Mouse (Mus musculus) intestine, embryonic 16.5 days (tissue): ENCODE data around the gene Msmp. TPM values are rescaled to one million over a fixed set of nuclear protein-coding genes. Genes with fewer than 3 reads are reported as not detected.

Experiments
- ATAC-seq: fragments of 200-750 bp; cut with Nextera tagmentation; 2 replicates; pipeline ENCODE4 v1.8.0; 2017; ENCODE audit warnings: moderate TSS enrichment, moderate library complexity
- H3K27ac ChIP-seq: fragments of 300-500 bp; sonication (generic); 2 replicates; pipeline ENCODE4 v1.5.1; 2014; ENCODE audit warnings: mild to moderate bottlenecking, low read length
- H3K27me3 ChIP-seq: fragments of 300-500 bp; sonication (generic); replicated peaks from 2 replicates; pipeline ENCODE4 v1.6.1; 2014; ENCODE audit warnings: low read length, control low read depth, mixed read lengths; ENCODE audit not compliant: control insufficient read depth, insufficient read depth
- H3K36me3 ChIP-seq: fragments of 300-500 bp; sonication (generic); 2 replicates; pipeline ENCODE4 v1.6.1; 2014; ENCODE audit warnings: low read length, control low read depth; ENCODE audit not compliant: control insufficient read depth, insufficient read depth
- H3K4me1 ChIP-seq: fragments of 300-500 bp; sonication (generic); 2 replicates; pipeline ENCODE4 v1.6.1; 2014; ENCODE audit warnings: low read length, control low read depth, mixed read lengths; ENCODE audit not compliant: control insufficient read depth, insufficient read depth
- H3K4me2 ChIP-seq: fragments of 300-500 bp; sonication (generic); 2 replicates; pipeline ENCODE4 v1.6.1; 2014; ENCODE audit warnings: low read depth, low read length, control low read depth
- H3K4me3 ChIP-seq: fragments of 300-500 bp; sonication (generic); 2 replicates; pipeline ENCODE4 v1.5.1; 2014; ENCODE audit warnings: mild to moderate bottlenecking, low read length
- H3K9ac ChIP-seq: fragments of 300-500 bp; sonication (generic); 2 replicates; pipeline ENCODE4 v1.6.1; 2014; ENCODE audit warnings: low read depth, low read length
- H3K9me3 ChIP-seq: fragments of 300-500 bp; sonication (generic); 2 replicates; pipeline ENCODE4 v1.6.1; 2016; ENCODE audit warnings: low read length, control low read depth; ENCODE audit not compliant: control insufficient read depth
- WGBS: fragments of 180-500 bp; shearing (Covaris S2); extraction: QIAGEN DNeasy Blood & Tissue Kit; methylation state at CpG from one replicate; pipeline ENCODE4 v1.1.7; 2014; 5-methylcytosine and 5-hydroxymethylcytosine counted together
- microRNA-seq: library from miRNA; unstranded; fragments of <30 nt; microRNA quantifications from one replicate; pipeline ENCODE4, GENCODE M21; 2016
- polyA plus RNA-seq: library from polyadenylated mRNA; unstranded; fragments of >200 nt; fragmentation: Nextera tagmentation; extraction: Ambion mirVana; gene quantifications from 2 replicates; pipeline ENCODE4 v1.2.1, GENCODE M21; 2015

Gene Msmp
- polyA plus RNA-seq, 1 experiment from 2014 or later: 1.0 TPM

DNA sequence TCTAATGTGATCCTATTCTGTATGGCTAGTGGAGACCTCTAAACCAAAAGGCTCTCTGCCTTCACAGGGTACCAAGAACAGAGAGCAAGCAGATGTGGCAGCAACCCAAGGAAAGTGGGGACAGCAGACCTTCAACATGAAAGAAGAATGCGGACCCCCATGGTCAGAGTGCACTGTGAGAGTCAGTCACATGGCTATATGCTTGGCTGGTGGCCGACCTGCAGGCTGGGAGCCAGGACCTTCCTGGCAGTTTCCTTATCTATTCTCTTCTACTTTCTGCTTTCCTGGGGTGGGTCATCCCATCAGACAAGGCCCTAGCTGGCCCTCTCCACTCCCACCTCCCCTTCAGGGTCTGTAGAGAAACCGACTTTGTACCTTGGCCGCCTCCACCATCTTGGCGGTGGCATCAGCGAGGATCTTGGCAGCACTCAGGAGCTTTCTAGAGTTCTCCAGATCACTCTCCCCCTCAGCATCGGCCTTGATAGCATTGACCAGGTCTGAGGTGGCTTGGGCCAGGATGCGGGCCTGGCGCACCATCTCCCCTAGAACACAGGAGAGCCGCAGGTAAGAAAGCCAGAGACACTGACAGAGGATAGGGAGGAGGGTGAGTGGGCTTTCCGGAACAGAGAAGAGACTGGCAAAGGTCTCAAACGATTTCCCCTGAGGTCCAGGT is 37.8 kb downstream of the Msmp start:
- no peak for ATAC-seq
- Histone ChIP-seq H3K4me3 (no peak overlapping the region), H3K4me1 (no peaks in the 10 kb centered on the region), H3K27ac (no peak overlapping the region), H3K9ac (no peak overlapping the region), H3K4me2 (no peak overlapping the region), H3K27me3 (no peaks in the 10 kb centered on the region), H3K36me3 (peaks cover 71% of the 10 kb centered on the region), H3K9me3 (no peaks in the 10 kb centered on the region)
- WGBS: 93% methylated on average over 12 of the region's 12 CpGs

- Histone ChIP-seq H3K9ac (no peak overlapping the region), H3K36me3 (peaks cover 70% of the 10 kb centered on the region), H3K27ac (no peak overlapping the region), H3K9me3 (no peaks in the 10 kb centered on the region), H3K27me3 (no peaks in the 10 kb centered on the region), H3K4me2 (no peak overlapping the region), H3K4me3 (no peak overlapping the region), H3K4me1 (no peaks in the 10 kb centered on the region)
- no peak for ATAC-seq
- WGBS: 79% methylated on average over 3 of the region's 3 CpGs
Measured at GRCm38 (mm10) chr4:43542044-43542443, 42.2 kb downstream of the Msmp start.

GRCm38 (mm10) chr4:43536031-43536430 is 48.3 kb downstream of the Msmp start:
- Histone ChIP-seq H3K4me2 (no peak overlapping the region), H3K4me1 (no peaks in the 10 kb centered on the region), H3K27ac (no peak overlapping the region), H3K36me3 (peaks cover 57% of the 10 kb centered on the region), H3K4me3 (no peak overlapping the region), H3K27me3 (no peaks in the 10 kb centered on the region), H3K9ac (no peak overlapping the region), H3K9me3 (no peaks in the 10 kb centered on the region)
- WGBS: 94% methylated on average over 9 of the region's 9 CpGs
- ATAC-seq: no peak

GRCm38 (mm10) chr4:43535628-43536027 is 48.7 kb downstream of the Msmp start:
- H3K9ac ChIP-seq: no peak overlapping the region
- peaks cover 57% of the 10 kb centered on the region for H3K36me3 ChIP-seq
- ATAC-seq: no peak
- H3K9me3 ChIP-seq: no peaks in the 10 kb centered on the region
- H3K27me3 ChIP-seq: no peaks in the 10 kb centered on the region
- WGBS: 91% methylated on average over 8 of the region's 8 CpGs
- no peaks in the 10 kb centered on the region for H3K4me1 ChIP-seq
- no peak overlapping the region for H3K4me2 ChIP-seq
- no peak overlapping the region for H3K27ac ChIP-seq
- H3K4me3 ChIP-seq: no peak overlapping the region

GRCm38 (mm10) chr4:43533270-43533669 is 51.0 kb downstream of the Msmp start:
- Histone ChIP-seq H3K4me3 (no peak overlapping the region), H3K4me2 (no peak overlapping the region), H3K9me3 (no peaks in the 10 kb centered on the region), H3K27ac (no peak overlapping the region), H3K4me1 (peaks cover 7% of the 10 kb centered on the region; the same call in 1 of the 2 replicates), H3K27me3 (no peaks in the 10 kb centered on the region), H3K36me3 (peaks cover 41% of the 10 kb centered on the region), H3K9ac (no peak overlapping the region)
- ATAC-seq: no peak
- 81% methylated on average over 9 of the region's 9 CpGs for WGBS

Small RNA genes lying within 50 kb of the gene (microRNA-seq; reads per million reads assigned to microRNA genes)
- not detected for gene Gm25262

Other genes starting within 250 kb of the Msmp start
- gene Rusc2, start 202.5 kb downstream of the Msmp start, polyA plus RNA-seq: 11.8 and 13.0 TPM in 2 replicates
- 0.10 and 0.24 TPM in 2 replicates for gene Fam166b, start 155.4 kb downstream of the Msmp start, polyA plus RNA-seq
- 1.7 and 2.2 TPM in 2 replicates for gene Tesk1, start 142.6 kb downstream of the Msmp start, polyA plus RNA-seq
- gene Cd72, start 129.9 kb downstream of the Msmp start, polyA plus RNA-seq: 2.5 and 2.6 TPM in 2 replicates
- not detected in 2 replicates for gene Sit1, start 100.8 kb downstream of the Msmp start, polyA plus RNA-seq
- gene Ccdc107, start 91.6 kb downstream of the Msmp start, polyA plus RNA-seq: 96.7 and 102 TPM in 2 replicates
- 40.9 and 49.7 TPM in 2 replicates for gene Arhgef39, start 84.8 kb downstream of the Msmp start, polyA plus RNA-seq
- gene Car9, start 77.5 kb downstream of the Msmp start, polyA plus RNA-seq: 25.0 and 25.2 TPM in 2 replicates
- gene Tpm2, start 60.7 kb downstream of the Msmp start, polyA plus RNA-seq: 574 and 599 TPM in 2 replicates
- gene Creb3, start 22.2 kb downstream of the Msmp start, polyA plus RNA-seq: 78.7 and 80.5 TPM in 2 replicates
- 41.2 and 41.9 TPM in 2 replicates for gene Tln1, start 21.8 kb downstream of the Msmp start, polyA plus RNA-seq
- gene Rgp1, start 5.8 kb downstream of the Msmp start, polyA plus RNA-seq: 18.2 and 19.5 TPM in 2 replicates
- 12.5 and 12.9 TPM in 2 replicates for gene Gba2, start 5.6 kb downstream of the Msmp start, polyA plus RNA-seq
- 4.9 and 6.2 TPM in 2 replicates for gene Npr2, start 47.4 kb upstream of the Msmp start, polyA plus RNA-seq
- gene Spag8, start 69.1 kb upstream of the Msmp start, polyA plus RNA-seq: 0.60 and 1.3 TPM in 2 replicates
- gene Hint2, start 72.0 kb upstream of the Msmp start, polyA plus RNA-seq: 187 and 208 TPM in 2 replicates
- 3.3 and 3.4 TPM in 2 replicates for gene Tmem8b, start 84.5 kb upstream of the Msmp start, polyA plus RNA-seq
- gene Fam221b, start 84.7 kb upstream of the Msmp start, polyA plus RNA-seq: 1.6 and 2.2 TPM in 2 replicates
- gene Olfr70, start 116.3 kb upstream of the Msmp start, polyA plus RNA-seq: not detected in 2 replicates
- not detected in 2 replicates for gene Olfr71, start 125.8 kb upstream of the Msmp start, polyA plus RNA-seq
- gene Hrct1, start 142.7 kb upstream of the Msmp start, polyA plus RNA-seq: 1.1 TPM in 2 replicates
- gene Spaar, start 145.5 kb upstream of the Msmp start, polyA plus RNA-seq: 0.12 and 0.15 TPM in 2 replicates
- not detected in 2 replicates for gene Olfr159, start 186.5 kb upstream of the Msmp start, polyA plus RNA-seq
- not detected in 2 replicates for gene Olfr156, start 239.4 kb upstream of the Msmp start, polyA plus RNA-seq